Mouse (Mus musculus) layer of hippocampus, adult 11-12 months (tissue): ENCODE data around the gene Cd40.

Source experiments
- DNase-seq: peaks from one replicate; pipeline ENCODE4 v3.0.0; 2022; ENCODE audit warnings: low spot score

The Cd40 gene

GRCm38 (mm10) chr2:165100749-165101148, 45.3 kb downstream of the Cd40 start:
- DNase-seq, result no peak

- no peak for DNase-seq
Observed at GRCm38 (mm10) chr2:165102920-165103319, 47.5 kb downstream of the Cd40 start.

- DNase-seq, result peak; percentile 20
Observed at GRCm38 (mm10) chr2:165105513-165106079, 50.2 kb downstream of the Cd40 start.

GRCm38 (mm10) chr2:165106585-165106984, 51.2 kb downstream of the Cd40 start:
- no peak for DNase-seq

DNA sequence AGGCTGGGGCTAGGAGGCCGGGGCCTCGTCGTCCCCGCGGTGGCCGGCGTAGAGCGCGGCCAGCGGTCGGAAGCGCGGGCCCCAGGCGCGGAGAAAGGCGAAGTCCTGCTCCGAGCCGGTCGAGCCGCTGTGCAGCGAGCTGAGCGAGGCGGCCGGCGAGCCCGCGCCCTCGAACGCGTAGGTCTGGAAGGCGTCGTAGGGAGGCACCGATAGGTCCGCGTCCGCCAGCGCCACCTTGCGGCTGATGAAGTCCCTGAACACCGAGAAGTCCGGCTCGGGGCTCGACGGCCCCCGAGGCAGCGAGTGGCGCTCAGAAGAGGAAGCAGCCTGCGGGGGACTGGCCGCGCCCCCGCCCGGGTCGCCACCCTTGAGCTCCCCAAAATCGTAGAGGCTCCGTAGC, 56.7 kb downstream of the Cd40 start:
- DNase-seq, result peak; percentile 61

DNA sequence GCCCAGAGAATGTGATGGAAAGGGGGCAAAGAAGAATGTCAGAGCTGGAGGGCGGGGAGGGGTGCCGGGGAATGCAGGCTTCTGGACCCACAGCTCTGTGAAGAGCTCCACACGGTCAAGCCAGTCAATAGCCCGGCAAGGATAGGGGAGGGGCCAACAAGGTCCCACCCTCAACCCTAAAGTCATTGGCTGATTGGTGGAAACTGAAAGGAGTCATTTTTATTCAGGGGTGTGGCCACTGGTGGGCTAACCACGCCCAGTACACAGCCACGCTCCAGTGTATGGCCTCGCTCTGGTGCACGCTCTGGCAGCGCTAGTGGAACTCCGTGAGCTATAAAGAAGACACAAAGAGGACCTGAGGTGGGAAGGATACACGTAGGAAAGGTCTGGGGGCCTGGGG, 58.3 kb downstream of the Cd40 start:
- no peak for DNase-seq

- no peak for DNase-seq
Observed at GRCm38 (mm10) chr2:165120765-165121164, 65.3 kb downstream of the Cd40 start.

GRCm38 (mm10) chr2:165121206-165121840, 65.9 kb downstream of the Cd40 start:
- DNase-seq, result peak; percentile 50
